Mouse (Mus musculus): Measurements from ENCODE around the gene Idh3g.

DNA sequence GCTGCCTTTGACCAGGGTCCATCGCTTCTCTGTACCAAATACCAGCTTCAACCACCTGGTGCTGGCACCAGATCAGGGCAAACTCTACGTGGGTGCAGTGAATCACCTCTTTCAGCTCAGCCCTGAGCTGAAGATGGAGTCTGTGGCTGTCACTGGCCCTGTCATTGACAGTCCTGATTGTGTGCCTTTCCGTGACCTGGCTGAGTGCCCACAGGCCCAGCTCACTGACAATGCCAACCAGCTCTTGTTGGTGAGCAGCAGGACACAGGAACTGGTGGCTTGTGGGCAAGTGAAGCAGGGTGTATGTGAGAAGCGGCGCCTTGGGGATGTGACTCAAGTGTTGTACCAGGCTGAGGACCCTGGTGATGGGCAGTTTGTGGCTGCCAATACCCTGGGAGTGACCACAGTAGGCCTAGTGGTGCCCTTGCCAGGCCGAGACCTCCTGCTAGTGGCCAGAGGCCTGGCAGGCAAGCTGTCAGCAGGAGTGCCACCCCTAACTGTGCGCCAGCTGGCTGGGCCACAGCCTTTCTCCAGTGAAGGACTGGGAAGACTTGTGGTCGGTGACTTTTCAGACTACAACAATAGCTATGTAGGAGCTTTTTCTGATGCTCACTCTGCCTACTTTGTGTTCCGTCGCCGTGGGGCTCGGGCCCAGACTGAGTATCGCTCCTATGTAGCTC, 27.9 kb downstream of the Idh3g start:
- TF ChIP-seq CTCF (IDR thresholded peaks at IDR 0.05; ENCODE audit: low read depth, low read length) (no peak), EP300 (IDR thresholded peaks at IDR 0.05; ENCODE audit: insufficient read depth, low read depth, low read length) (no peak)

All from ES-Bruce4 (cell line).